ENCODE assay signal across 8 mouse cellular contexts in genomic region chrX:41912061-41912401, GRCm38 (mm10). TPM values are rescaled to one million over a fixed set of nuclear protein-coding genes. Genes with fewer than 3 reads are reported as not detected.
DNase-seq lines count a peak whose midpoint lies in the region; ATAC-seq and TF ChIP-seq lines count a peak whose summit lies in the region.

No protein-coding gene starts in this region.

- H3K4me2 ChIP-seq in lung, postnatal 0 days (replicated peaks; ENCODE audit: low read depth, low read length) = peak overlapping the region; percentile 59; the same call in 1 of the 2 replicates
- peak overlapping the region; percentile 10; the same call in 1 of the 2 replicates for H3K4me2 ChIP-seq in limb, embryonic 11.5 days (ENCODE audit: low read depth, severe bottlenecking)

- no peak for DNase-seq in lung, postnatal 0 days (ENCODE audit: low spot score)
- DNase-seq in lung, postnatal 36 days = no peak
- no peak for DNase-seq in limb, embryonic 11.5 days (ENCODE audit: low spot score)
- DNase-seq in gastrocnemius, postnatal 14 days = no peak
- DNase-seq in ovary, postnatal 14 days (ENCODE audit: low spot score) = no peak
- no peak for DNase-seq in left cerebral cortex, adult 9 months (ENCODE audit: low spot score in 2 of 2)

- peak overlapping the region; percentile 43 for H3K27ac ChIP-seq in lung, postnatal 0 days (ENCODE audit: low read length)
- H3K27ac ChIP-seq in limb, embryonic 11.5 days (replicated peaks; ENCODE audit: low read depth, low read length) = no peak overlapping the region; the same call in 1 of the 2 replicates
- peak overlapping the region; percentile 73 for H3K27ac ChIP-seq in olfactory bulb, adult 2 months (ENCODE audit: insufficient read depth, low read depth, low read length)

- no peak for ATAC-seq in lung, postnatal 0 days
- ATAC-seq in erythroid progenitor cell, adult 5-6 weeks (replicated peaks; ENCODE audit: low FRiP score, poor library complexity, severe bottlenecking) = 0 out of 2 replicates have a peak, but pooled peaks have one; percentile 26
- no peak for ATAC-seq in limb, embryonic 11.5 days (ENCODE audit: insufficient number of reproducible peaks, low FRiP score, low TSS enrichment, low read depth)

- H3K36me3 ChIP-seq in lung, postnatal 0 days (ENCODE audit: insufficient read depth, low read length) = no peaks in the 10 kb centered on the region
- H3K36me3 ChIP-seq in limb, embryonic 11.5 days (ENCODE audit: control insufficient read depth, insufficient read depth, low read length) = no peaks in the 10 kb centered on the region

- peak overlapping the region; percentile 61 for H3K4me3 ChIP-seq in lung, postnatal 0 days (ENCODE audit: low read depth, low read length)
- peak overlapping the region; percentile 60 for H3K4me3 ChIP-seq in limb, embryonic 11.5 days (ENCODE audit: low read depth, low read length)
- H3K4me3 ChIP-seq in olfactory bulb, adult 2 months (ENCODE audit: insufficient read depth, low read depth, low read length) = peak overlapping the region; percentile 90

- H3K4me1 ChIP-seq in lung, postnatal 0 days (ENCODE audit: insufficient read depth, low read depth, low read length) = no peaks in the 10 kb centered on the region
- no peaks in the 10 kb centered on the region for H3K4me1 ChIP-seq in limb, embryonic 11.5 days (ENCODE audit: control insufficient read depth, insufficient read depth, low read length)
- H3K4me1 ChIP-seq in olfactory bulb, adult 2 months (ENCODE audit: control insufficient read depth, insufficient read depth, low read length) = no peaks in the 10 kb centered on the region

- H3K9ac ChIP-seq in lung, postnatal 0 days (replicated peaks; ENCODE audit: low read depth) = no peak overlapping the region
- H3K9ac ChIP-seq in limb, embryonic 11.5 days (ENCODE audit: low read length) = peak overlapping the region; percentile 17; the same call in 1 of the 2 replicates

- no peak for TF ChIP-seq CTCF in lung, postnatal 0 days (IDR thresholded peaks at IDR 0.05)
- TF ChIP-seq CTCF in olfactory bulb, adult 2 months (IDR thresholded peaks at IDR 0.05; ENCODE audit: insufficient read depth, low read depth, low read length) = no peak

- 37% methylated on average over 10 of the region's 10 CpGs for WGBS in lung, postnatal 0 days
- 37% methylated on average over 10 of the region's 10 CpGs for WGBS in limb, embryonic 11.5 days
- WGBS in olfactory bulb, adult 2 months = 40% methylated on average over 10 of the region's 10 CpGs

- H3K9me3 ChIP-seq in lung, postnatal 0 days (ENCODE audit: low read length) = no peaks in the 10 kb centered on the region
- H3K9me3 ChIP-seq in limb, embryonic 11.5 days (ENCODE audit: control insufficient read depth, low read length) = no peaks in the 10 kb centered on the region

- intact Hi-C loops in gastrocnemius, postnatal 14 days (cut with DNase I; ENCODE audit: low total_unique reads) = no loop called here

- no peaks in the 10 kb centered on the region for H3K27me3 ChIP-seq in lung, postnatal 0 days (replicated peaks; ENCODE audit: insufficient read depth, low read length)
- no peaks in the 10 kb centered on the region for H3K27me3 ChIP-seq in limb, embryonic 11.5 days (ENCODE audit: control insufficient read depth, insufficient read depth, low read length)

- no peak; the same call in 1 of the 2 replicates for TF ChIP-seq EP300 in lung, postnatal 0 days (IDR thresholded peaks at IDR 0.05)

- TF ChIP-seq POLR2A in olfactory bulb, adult 2 months (IDR thresholded peaks at IDR 0.05; ENCODE audit: insufficient read depth, low read depth, low read length) = no peak

RNA-seq across cellular contexts. Expression of gene Thoc2, which starts 8.4 kb away (rescaled TPM):
- polyA plus RNA-seq in lung, postnatal 0 days (2015; fragmentation: Nextera tagmentation; extraction: Ambion mirVana) = 58.0 and 69.8 TPM in 2 replicates
- 134 and 151 TPM in 2 replicates for total RNA-seq in erythroid progenitor cell, adult 5-6 weeks (2015; ENCODE audit: low replicate concordance)
- 151 and 200 TPM in 2 replicates for total RNA-seq in erythroid progenitor cell, adult 5-6 weeks (2017; ENCODE audit: low replicate concordance)
- polyA plus RNA-seq in limb, embryonic 11.5 days (2014; fragmentation: Nextera tagmentation; extraction: Ambion mirVana) = 91.8 and 98.1 TPM in 2 replicates
- 162 TPM in 1 of 2 replicates, not detected in the other for polyA plus RNA-seq in olfactory bulb, adult 2 months (2012; ENCODE audit: insufficient read depth, insufficient read length, low replicate concordance, missing spikeins)
- 10 to 100 TPM; 26.0 to 26.5 TPM for total RNA-seq in gastrocnemius, postnatal 14 days (2021)
